Mouse (Mus musculus): Measurements from ENCODE around the gene Tnfaip6.

DNA sequence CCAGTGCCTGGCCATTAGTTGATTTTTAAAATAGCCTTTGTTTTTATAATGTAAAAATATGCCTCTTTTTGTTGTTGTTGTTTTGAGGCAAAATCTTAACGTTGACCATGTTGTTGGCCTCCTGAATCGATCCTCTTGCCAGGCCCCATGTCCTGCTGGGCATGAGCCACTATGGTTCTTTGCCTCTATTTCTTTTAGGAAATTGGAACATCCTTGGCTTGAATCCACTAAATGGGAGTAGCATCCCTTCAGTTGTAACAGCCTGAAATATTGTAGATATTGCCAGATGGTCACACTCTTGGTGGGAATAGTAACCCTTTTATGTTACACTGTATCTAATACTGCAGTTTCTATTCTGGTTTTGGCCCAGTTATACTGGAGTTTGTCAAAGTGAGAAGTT lies 46.8 kb downstream of the Tnfaip6 start:
- no peak for TF ChIP-seq CTCF (IDR thresholded peaks at IDR 0.05; ENCODE audit: insufficient read depth, low read length)
- no peak for TF ChIP-seq POLR2A (IDR thresholded peaks at IDR 0.05; ENCODE audit: borderline replicate concordance, extremely low read depth, low read depth, low read length)
